Mouse (Mus musculus): ENCODE data around the gene Ang.

The Ang gene

GRCm38 (mm10) chr14:51127648-51128258, 36.8 kb downstream of the Ang start:
- no peak for DNase-seq (ENCODE audit: inconsistent age in 2 of 2, low spot score in 1 of 2)

DNA sequence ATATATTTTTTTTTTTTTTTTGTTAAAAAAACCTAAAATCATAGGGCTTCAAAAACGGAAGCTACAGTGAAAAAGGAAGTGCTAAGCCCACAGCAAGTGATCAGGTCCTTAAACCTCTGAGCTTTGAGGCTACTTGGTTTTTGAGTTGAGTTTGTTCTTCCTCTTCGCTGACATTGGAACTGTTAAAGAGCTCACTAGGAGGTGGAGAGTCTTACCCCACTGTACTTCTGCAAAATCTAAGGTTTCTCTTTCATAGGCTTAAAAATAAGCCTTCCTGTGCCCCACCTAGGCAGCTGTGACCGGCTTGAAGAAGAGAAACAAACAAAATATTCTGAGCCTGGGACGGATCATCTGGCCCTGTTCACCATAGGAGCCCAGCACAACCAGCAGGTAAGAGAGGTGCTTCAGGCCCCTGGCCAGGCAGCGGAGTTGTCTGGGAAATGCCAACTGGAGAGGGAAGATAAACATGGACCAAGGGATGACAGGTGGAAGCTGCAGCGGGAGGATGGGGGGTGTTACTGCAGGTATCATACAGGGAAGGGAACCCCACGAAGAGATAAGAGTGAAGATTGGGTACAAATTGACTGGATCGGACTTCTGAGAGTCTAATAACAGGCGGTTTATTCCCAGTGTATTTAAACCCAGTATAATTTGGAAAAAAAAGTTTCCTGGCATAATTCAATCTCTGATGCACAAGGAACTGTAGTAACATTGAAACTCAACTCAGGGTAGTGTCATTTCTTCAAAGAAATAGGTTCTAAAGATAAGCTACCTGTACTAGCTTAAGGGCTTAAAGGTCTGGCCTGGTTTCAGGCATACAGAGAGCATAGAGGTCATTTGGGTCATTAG, 38.0 kb downstream of the Ang start:
- no peak for DNase-seq (ENCODE audit: inconsistent age in 2 of 2, low spot score in 1 of 2)

- DNase-seq (ENCODE audit: inconsistent age in 2 of 2, low spot score in 1 of 2): no peak
Observed at GRCm38 (mm10) chr14:51129624-51129975, 38.6 kb downstream of the Ang start.

GRCm38 (mm10) chr14:51130315-51130940, 39.5 kb downstream of the Ang start:
- no peak for DNase-seq (ENCODE audit: inconsistent age in 2 of 2, low spot score in 1 of 2)

GRCm38 (mm10) chr14:51131086-51131815, 40.3 kb downstream of the Ang start:
- DNase-seq (ENCODE audit: inconsistent age in 2 of 2, low spot score in 1 of 2): no peak

DNA sequence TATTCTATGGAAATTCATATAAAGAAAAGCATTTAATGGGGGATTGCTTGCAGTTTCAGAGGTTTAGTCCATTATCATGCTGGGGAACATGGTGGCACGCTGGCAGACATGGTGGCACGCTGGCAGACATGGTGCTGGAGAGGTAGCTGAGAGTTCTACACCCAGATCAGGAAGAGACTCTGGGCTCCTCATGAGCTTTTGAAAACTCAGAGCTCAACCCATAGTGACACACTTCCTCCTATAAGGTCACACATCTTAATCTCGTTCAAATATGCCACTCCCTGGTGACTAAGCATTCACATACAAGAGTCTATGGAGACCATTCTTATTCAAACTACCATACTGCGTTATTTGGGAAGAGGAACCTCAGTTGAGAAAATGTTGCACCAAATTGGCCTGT, 41.4 kb downstream of the Ang start:
- no peak for DNase-seq (ENCODE audit: inconsistent age in 2 of 2, low spot score in 1 of 2)

DNA sequence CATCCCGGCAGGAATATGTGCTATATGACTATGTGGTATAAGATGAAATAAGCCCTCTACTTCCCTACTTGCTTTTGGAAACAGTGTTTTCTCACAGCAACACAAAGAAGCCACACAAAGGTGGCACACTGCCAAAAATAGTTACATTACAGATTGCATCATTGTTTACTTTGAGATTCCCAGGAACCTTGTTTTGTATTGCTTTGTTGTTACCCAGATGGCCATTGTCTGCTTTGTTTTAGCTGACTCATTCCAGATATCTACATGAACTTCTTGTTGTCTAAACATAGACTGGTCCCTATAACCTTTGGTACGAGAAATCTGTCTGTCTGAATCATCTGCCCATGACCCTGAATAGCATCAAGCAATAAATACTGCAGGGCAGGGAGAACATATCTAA, 49.4 kb downstream of the Ang start:
- peak in 1 of 2 experiments; percentile 63 for DNase-seq (ENCODE audit: inconsistent age in 2 of 2, low spot score in 1 of 2)

DNA sequence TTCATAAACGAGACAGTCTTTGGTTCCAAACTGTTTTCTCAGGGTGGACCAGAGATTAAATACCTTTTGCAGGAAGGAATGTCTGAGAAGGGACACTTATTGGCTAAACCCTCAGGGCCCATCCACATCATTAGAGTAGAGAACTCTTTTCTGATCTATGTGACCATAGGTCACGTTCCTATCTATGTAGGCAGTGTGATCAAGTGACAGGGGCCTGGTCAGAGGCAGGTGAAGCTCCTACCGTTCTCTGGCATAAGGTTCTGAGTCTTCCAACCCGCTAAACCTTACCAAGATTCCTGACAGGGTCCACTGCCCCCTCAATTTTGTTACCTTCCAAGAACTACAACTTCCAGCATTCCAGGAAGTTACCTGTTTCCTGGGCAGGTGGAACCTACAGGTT, 51.2 kb downstream of the Ang start:
- no peak for DNase-seq (ENCODE audit: inconsistent age in 2 of 2, low spot score in 1 of 2)

GRCm38 (mm10) chr14:51142568-51142967, 51.6 kb downstream of the Ang start:
- no peak for DNase-seq (ENCODE audit: inconsistent age in 2 of 2, low spot score in 1 of 2)

- DNase-seq (ENCODE audit: inconsistent age in 2 of 2, low spot score in 1 of 2): no peak
Observed at GRCm38 (mm10) chr14:51143287-51143686, 52.3 kb downstream of the Ang start.

GRCm38 (mm10) chr14:51143937-51144336, 53.0 kb downstream of the Ang start:
- DNase-seq (ENCODE audit: inconsistent age in 2 of 2, low spot score in 1 of 2): no peak

GRCm38 (mm10) chr14:51144451-51144850, 53.5 kb downstream of the Ang start:
- DNase-seq (ENCODE audit: inconsistent age in 2 of 2, low spot score in 1 of 2): no peak

- no peak for DNase-seq (ENCODE audit: inconsistent age in 2 of 2, low spot score in 1 of 2)
Observed at GRCm38 (mm10) chr14:51145521-51145920, 54.6 kb downstream of the Ang start.

GRCm38 (mm10) chr14:51146685-51147084, 55.7 kb downstream of the Ang start, which contains the start of gene Rnase1:
Gene Rnase1 (minus strand): TSS chr14:51146785.
- DNase-seq (ENCODE audit: inconsistent age in 2 of 2, low spot score in 1 of 2): peak in 1 of 2 experiments; percentile 49

GRCm38 (mm10) chr14:51148006-51148405, 57.1 kb downstream of the Ang start:
- peak in 1 of 2 experiments; percentile 39 for DNase-seq (ENCODE audit: inconsistent age in 2 of 2, low spot score in 1 of 2)

DNA sequence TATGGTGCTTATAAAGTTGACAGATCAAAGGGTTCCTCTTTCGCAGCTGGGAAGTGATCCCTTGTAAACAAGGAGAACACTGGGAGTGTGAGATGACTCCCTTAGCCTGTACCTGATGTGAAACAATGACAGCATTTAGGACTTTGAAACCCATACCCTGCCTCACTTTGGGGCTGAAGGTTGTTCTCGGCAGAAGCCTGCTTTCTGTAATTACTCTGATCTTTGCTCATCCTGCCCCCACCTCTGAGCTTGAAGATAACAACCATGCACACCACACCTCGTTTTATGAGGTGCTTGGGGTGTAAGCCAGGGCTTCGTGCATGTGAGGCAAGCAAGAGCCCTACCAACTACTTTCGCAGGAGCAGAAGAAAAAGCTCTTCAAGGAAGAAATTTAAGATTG, 58.2 kb downstream of the Ang start:
- DNase-seq (ENCODE audit: inconsistent age in 2 of 2, low spot score in 1 of 2): no peak

- no peak for DNase-seq (ENCODE audit: inconsistent age in 2 of 2, low spot score in 1 of 2)
Observed at GRCm38 (mm10) chr14:51150206-51150831, 59.4 kb downstream of the Ang start.

Measured in adrenal gland, adult (tissue).